Mouse (Mus musculus) forebrain, postnatal 0 days (tissue): ENCODE results near the gene Ift88. TPM values are rescaled to one million over a fixed set of nuclear protein-coding genes. Genes with fewer than 3 reads are reported as not detected.

ENCODE experiments used
- ATAC-seq: fragments of 200-750 bp; cut with Nextera tagmentation; 2 replicates; pipeline ENCODE4 v1.8.0; 2017; ENCODE audit warnings: mild to moderate bottlenecking, moderate library complexity
- DNase-seq: peaks from one replicate; pipeline ENCODE4 v3.0.0-alpha.2; 2015
- H3K27ac ChIP-seq: fragments of 300-500 bp; sonication (generic); 2 replicates; pipeline ENCODE4 v1.5.1; 2014; ENCODE audit warnings: low read depth, mild to moderate bottlenecking, antibody characterized with exemption, low read length, moderate library complexity, mixed read lengths
- H3K27me3 ChIP-seq: fragments of 300-500 bp; sonication (generic); 2 replicates; pipeline ENCODE4 v1.6.1; 2014; ENCODE audit warnings: mild to moderate bottlenecking, low read length, mixed read lengths; ENCODE audit not compliant: insufficient read depth
- H3K36me3 ChIP-seq: fragments of 300-500 bp; sonication (generic); 2 replicates; pipeline ENCODE4 v1.6.1; 2014; ENCODE audit warnings: mild to moderate bottlenecking, moderate library complexity; ENCODE audit not compliant: insufficient read depth
- H3K4me1 ChIP-seq: fragments of 300-500 bp; sonication (generic); 2 replicates; pipeline ENCODE4 v1.6.1; 2014; ENCODE audit warnings: antibody characterized with exemption; ENCODE audit not compliant: insufficient read depth
- H3K4me2 ChIP-seq: fragments of 300-500 bp; sonication (generic); 2 replicates; pipeline ENCODE4 v1.6.1; 2014; ENCODE audit warnings: low read depth, mild to moderate bottlenecking, moderate library complexity
- H3K4me3 ChIP-seq: fragments of 300-500 bp; sonication (generic); 2 replicates; pipeline ENCODE4 v1.5.1; 2014; ENCODE audit warnings: low read depth, low read length, mixed read lengths
- H3K9ac ChIP-seq: fragments of 300-500 bp; sonication (generic); 2 replicates; pipeline ENCODE4 v1.6.1; 2014; ENCODE audit warnings: mild to moderate bottlenecking
- H3K9me3 ChIP-seq: fragments of 300-500 bp; sonication (generic); 2 replicates; pipeline ENCODE4 v1.6.1; 2016; ENCODE audit warnings: low read length
- CTCF ChIP-seq: sonication (generic); IDR thresholded peaks from 2 replicates; pipeline ENCODE4 v1.5.1; 2016; ENCODE audit warnings: antibody characterized with exemption, control low read depth, low read depth
- WGBS: fragments of 180-500 bp; shearing (Covaris S2); extraction: QIAGEN DNeasy Blood & Tissue Kit; methylation state at CpG from one replicate; pipeline ENCODE4 v1.1.7; 2014; 5-methylcytosine and 5-hydroxymethylcytosine counted together
- polyA plus RNA-seq: library from polyadenylated mRNA; unstranded; fragments of >200 nt; fragmentation: Nextera tagmentation; extraction: Ambion mirVana; gene quantifications from 2 replicates; pipeline ENCODE4 v1.2.1, GENCODE M21; 2015
- total RNA-seq: library from RNA; depleted of rRNA; stranded (reverse); fragments of >200 nt; gene quantifications from 2 replicates; pipeline ENCODE4 v1.2.3, GENCODE M21; 2014

Ift88 gene
- total and polyA plus RNA-seq, 2 experiments from 2014 or later: 14.8 to 15.0 TPM

GRCm38 (mm10) chr14:57525388-57526049 lies 101.7 kb downstream of the Ift88 start:
- Histone ChIP-seq H3K4me2 (peak overlapping the region; percentile 80), H3K4me3 (peak overlapping the region; percentile 82), H3K9ac (peak overlapping the region; percentile 87), H3K36me3 (no peaks in the 10 kb centered on the region), H3K4me1 (0 out of 2 replicates have a peak, but pooled peaks cover 8% of the 10 kb centered on the region), H3K9me3 (no peaks in the 10 kb centered on the region), H3K27ac (peak overlapping the region; percentile 81), H3K27me3 (no peaks in the 10 kb centered on the region)
- 0 out of 2 replicates have a peak, but pooled peaks have one; percentile 4 for TF ChIP-seq CTCF
- peak; percentile 62 for DNase-seq
- 3% methylated on average over 37 of the region's 60 CpGs for WGBS
- peak; percentile 72 for ATAC-seq

- Histone ChIP-seq H3K27me3 (no peaks in the 10 kb centered on the region), H3K9ac (peak overlapping the region; percentile 87), H3K27ac (peak overlapping the region; percentile 81; the same call in 1 of the 2 replicates), H3K4me2 (peak overlapping the region; percentile 80), H3K36me3 (no peaks in the 10 kb centered on the region), H3K4me3 (peak overlapping the region; percentile 82), H3K9me3 (no peaks in the 10 kb centered on the region), H3K4me1 (0 out of 2 replicates have a peak, but pooled peaks cover 8% of the 10 kb centered on the region)
- no peak for TF ChIP-seq CTCF
- DNase-seq (no peak), ATAC-seq (no peak; the same call in 1 of the 2 replicates)
- 55% methylated on average over 10 of the region's 10 CpGs for WGBS
Observed at GRCm38 (mm10) chr14:57526050-57526623, 102.3 kb downstream of the Ift88 start.

GRCm38 (mm10) chr14:57527122-57527521 lies 103.3 kb downstream of the Ift88 start:
- TF ChIP-seq CTCF: no peak
- 37% methylated on average over 7 of the region's 7 CpGs for WGBS

GRCm38 (mm10) chr14:57527598-57527997 lies 103.7 kb downstream of the Ift88 start:
- DNase-seq: no peak
- 49% methylated on average over 2 of the region's 2 CpGs for WGBS
- Histone ChIP-seq H3K4me3 (no peak overlapping the region), H3K27ac (no peak overlapping the region), H3K9me3 (no peaks in the 10 kb centered on the region), H3K4me1 (0 out of 2 replicates have a peak, but pooled peaks cover 8% of the 10 kb centered on the region), H3K36me3 (peaks cover 3% of the 10 kb centered on the region), H3K9ac (no peak overlapping the region), H3K4me2 (no peak overlapping the region), H3K27me3 (no peaks in the 10 kb centered on the region)
- ATAC-seq: no peak
- TF ChIP-seq CTCF: no peak

More at GRCm38 (mm10) chr14:57527122-57527521, 103.3 kb downstream of the Ift88 start:
- Histone ChIP-seq H3K27me3 (no peaks in the 10 kb centered on the region), H3K4me2 (no peak overlapping the region), H3K4me1 (0 out of 2 replicates have a peak, but pooled peaks cover 8% of the 10 kb centered on the region), H3K9ac (no peak overlapping the region), H3K4me3 (no peak overlapping the region), H3K27ac (no peak overlapping the region), H3K36me3 (no peaks in the 10 kb centered on the region), H3K9me3 (no peaks in the 10 kb centered on the region)
- no peak for DNase-seq
- no peak for ATAC-seq

GRCm38 (mm10) chr14:57529086-57529785 lies 105.4 kb downstream of the Ift88 start:
- Histone ChIP-seq H3K36me3 (peaks cover 5% of the 10 kb centered on the region), H3K4me2 (no peak overlapping the region), H3K9ac (no peak overlapping the region), H3K27ac (no peak overlapping the region), H3K27me3 (no peaks in the 10 kb centered on the region), H3K9me3 (no peaks in the 10 kb centered on the region), H3K4me3 (no peak overlapping the region), H3K4me1 (0 out of 2 replicates have a peak, but pooled peaks cover 11% of the 10 kb centered on the region)
- no peak for ATAC-seq
- no peak for TF ChIP-seq CTCF
- 44% methylated on average over 10 of the region's 10 CpGs for WGBS
- no peak for DNase-seq

GRCm38 (mm10) chr14:57529786-57530515 lies 106.1 kb downstream of the Ift88 start:
- no peak overlapping the region for H3K4me2 ChIP-seq
- ATAC-seq: no peak
- no peak overlapping the region for H3K27ac ChIP-seq
- WGBS: 62% methylated on average over 5 of the region's 5 CpGs
- no peak for DNase-seq
- TF ChIP-seq CTCF: no peak
- peaks cover 5% of the 10 kb centered on the region for H3K36me3 ChIP-seq
- H3K27me3 ChIP-seq: no peaks in the 10 kb centered on the region
- H3K9ac ChIP-seq: no peak overlapping the region
- peaks cover 19% of the 10 kb centered on the region for H3K4me1 ChIP-seq
- H3K4me3 ChIP-seq: no peak overlapping the region
- no peaks in the 10 kb centered on the region for H3K9me3 ChIP-seq
